Mouse (Mus musculus): Measurements from ENCODE around the gene Chst8. TPM values are rescaled to one million over a fixed set of nuclear protein-coding genes. Genes with fewer than 3 reads are reported as not detected.

Gene Chst8
- polyA plus RNA-seq, 1 experiment from 2014 or later: 4.4 TPM

- H3K4me1 ChIP-seq: no peaks in the 10 kb centered on the region
- no peaks in the 10 kb centered on the region for H3K27me3 ChIP-seq
- H3K36me3 ChIP-seq: peaks cover 46% of the 10 kb centered on the region
- H3K9me3 ChIP-seq: no peaks in the 10 kb centered on the region
- ATAC-seq (ENCODE audit: borderline replicate concordance, extremely low read depth, low FRiP score, low TSS enrichment): no peak
- no peak overlapping the region for H3K27ac ChIP-seq
- H3K9ac ChIP-seq: no peak overlapping the region
- H3K4me3 ChIP-seq: no peak overlapping the region
- WGBS: 80% methylated on average over 11 of the region's 11 CpGs
- H3K4me2 ChIP-seq: no peak overlapping the region
Measured at GRCm38 (mm10) chr7:34639798-34640197, 172.7 kb downstream of the Chst8 start.

DNA sequence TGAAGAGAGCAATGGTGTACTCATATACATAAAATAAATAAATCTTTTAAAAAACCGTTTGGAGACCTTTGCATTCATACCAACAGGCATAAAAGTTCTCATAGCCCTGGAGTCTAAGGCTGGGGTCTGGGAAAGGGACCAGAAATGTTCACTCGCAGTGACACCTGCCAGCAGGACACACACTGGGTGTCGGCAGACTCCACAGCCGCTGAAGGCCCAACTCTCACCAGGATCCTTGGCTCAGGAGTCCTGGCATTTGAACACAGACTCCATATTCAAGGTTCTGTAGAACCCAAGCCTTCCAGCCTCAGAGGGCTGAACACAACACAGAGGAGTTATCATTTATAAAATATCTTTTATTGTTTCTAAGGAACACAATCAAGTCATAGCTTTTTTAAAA, 175.8 kb downstream of the Chst8 start:
- H3K36me3 ChIP-seq: peaks cover 24% of the 10 kb centered on the region
- 64% methylated on average over 4 of the region's 4 CpGs for WGBS
- H3K4me2 ChIP-seq: no peak overlapping the region
- H3K27ac ChIP-seq: no peak overlapping the region
- H3K27me3 ChIP-seq: no peaks in the 10 kb centered on the region
- H3K9me3 ChIP-seq: no peaks in the 10 kb centered on the region
- H3K4me1 ChIP-seq: no peaks in the 10 kb centered on the region
- ATAC-seq (ENCODE audit: borderline replicate concordance, extremely low read depth, low FRiP score, low TSS enrichment): no peak
- H3K9ac ChIP-seq: no peak overlapping the region
- no peak overlapping the region for H3K4me3 ChIP-seq

DNA sequence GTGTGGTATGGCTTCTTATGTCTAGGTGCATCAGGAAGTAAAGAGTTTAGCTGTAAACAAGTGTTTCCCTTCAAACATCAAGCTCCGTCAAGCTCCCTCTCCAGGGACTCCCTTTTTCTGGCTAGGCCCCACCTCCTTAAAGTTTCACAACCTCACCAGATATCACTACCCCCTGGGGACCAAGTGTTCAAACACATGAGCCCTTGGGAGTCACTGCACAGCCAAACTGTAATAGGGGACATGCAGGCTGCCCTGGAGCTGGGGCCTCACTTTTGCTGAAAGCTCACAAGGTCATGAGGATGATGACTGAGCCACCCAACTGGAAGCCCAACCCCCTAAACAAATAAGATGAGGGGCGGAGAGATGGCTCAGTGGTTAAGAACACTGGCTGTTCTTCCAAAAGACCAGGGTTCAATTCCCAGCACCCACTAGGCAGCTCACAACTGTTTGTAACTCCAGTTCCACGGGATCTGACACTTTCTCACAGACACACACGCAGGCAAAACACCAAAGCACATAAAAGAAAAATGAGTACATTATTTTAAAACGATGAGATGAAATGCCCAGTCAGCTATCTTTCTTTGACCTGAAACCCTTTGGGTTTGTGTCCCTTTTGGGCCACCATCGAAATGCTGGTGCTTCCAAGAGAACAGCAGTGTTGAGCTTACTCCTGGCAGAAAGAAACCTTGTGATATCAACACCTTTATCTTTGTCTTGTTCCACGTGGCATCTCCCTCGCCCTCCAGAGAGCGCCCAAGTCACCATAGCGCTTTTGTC, 179.4 kb downstream of the Chst8 start:
- no peak for ATAC-seq (ENCODE audit: borderline replicate concordance, extremely low read depth, low FRiP score, low TSS enrichment)
- Histone ChIP-seq H3K27me3 (no peaks in the 10 kb centered on the region), H3K27ac (no peak overlapping the region), H3K9me3 (no peaks in the 10 kb centered on the region), H3K36me3 (no peaks in the 10 kb centered on the region), H3K9ac (no peak overlapping the region), H3K4me1 (peaks cover 15% of the 10 kb centered on the region), H3K4me2 (no peak overlapping the region), H3K4me3 (no peak overlapping the region)
- WGBS: 73% methylated on average over 10 of the region's 10 CpGs

DNA sequence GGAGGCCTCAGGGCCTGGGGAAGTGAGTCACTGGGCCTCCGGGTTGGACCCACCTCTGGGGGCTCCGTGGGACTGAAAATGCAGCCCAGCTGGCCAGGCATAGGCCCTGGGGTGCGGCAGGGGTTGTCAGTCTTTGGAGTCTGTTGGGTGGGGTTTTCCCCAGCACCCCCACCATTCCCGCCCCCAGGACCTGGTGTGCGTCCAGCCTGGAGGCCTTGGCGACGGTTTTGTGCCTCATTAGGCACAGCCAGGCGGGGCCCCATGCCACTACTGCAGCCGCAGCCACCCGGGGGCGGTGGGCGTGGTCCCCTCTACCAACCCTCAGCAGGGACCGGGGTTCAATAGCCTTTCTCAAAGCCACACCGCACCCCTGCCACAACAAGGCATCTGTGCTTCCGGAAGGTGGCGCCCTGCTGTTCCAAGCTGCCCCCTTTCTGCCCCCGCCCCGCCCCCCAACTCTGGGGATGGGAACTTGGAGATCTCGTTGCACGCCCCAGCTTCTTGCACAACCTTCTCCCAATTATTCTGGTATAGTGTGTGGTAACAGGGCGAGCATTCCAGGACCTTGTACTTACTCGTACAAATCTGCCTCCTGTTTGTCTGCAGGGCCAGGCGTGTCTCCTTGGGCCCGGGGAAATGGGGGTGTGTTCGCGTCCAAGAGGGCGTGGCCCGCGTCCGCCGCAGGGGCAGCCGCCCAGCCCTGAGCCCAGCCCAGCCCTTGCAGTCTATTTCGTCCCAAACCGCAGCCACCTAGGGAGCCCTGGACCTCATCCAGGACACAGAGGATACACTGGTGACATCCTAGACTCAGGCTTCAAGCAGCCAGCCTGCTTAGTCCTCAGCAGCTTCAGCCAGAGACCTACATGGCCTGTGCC, 182.1 kb downstream of the Chst8 start:
- ATAC-seq (ENCODE audit: borderline replicate concordance, extremely low read depth, low FRiP score, low TSS enrichment): peak; percentile 88
- Histone ChIP-seq H3K27ac (peak overlapping the region; percentile 86), H3K27me3 (no peaks in the 10 kb centered on the region), H3K4me1 (peaks cover 15% of the 10 kb centered on the region), H3K36me3 (no peaks in the 10 kb centered on the region), H3K4me2 (peak overlapping the region; percentile 85), H3K9ac (peak overlapping the region; percentile 55), H3K4me3 (peak overlapping the region; percentile 45), H3K9me3 (no peaks in the 10 kb centered on the region)
- WGBS: 1% methylated on average over 34 of the region's 34 CpGs

DNA sequence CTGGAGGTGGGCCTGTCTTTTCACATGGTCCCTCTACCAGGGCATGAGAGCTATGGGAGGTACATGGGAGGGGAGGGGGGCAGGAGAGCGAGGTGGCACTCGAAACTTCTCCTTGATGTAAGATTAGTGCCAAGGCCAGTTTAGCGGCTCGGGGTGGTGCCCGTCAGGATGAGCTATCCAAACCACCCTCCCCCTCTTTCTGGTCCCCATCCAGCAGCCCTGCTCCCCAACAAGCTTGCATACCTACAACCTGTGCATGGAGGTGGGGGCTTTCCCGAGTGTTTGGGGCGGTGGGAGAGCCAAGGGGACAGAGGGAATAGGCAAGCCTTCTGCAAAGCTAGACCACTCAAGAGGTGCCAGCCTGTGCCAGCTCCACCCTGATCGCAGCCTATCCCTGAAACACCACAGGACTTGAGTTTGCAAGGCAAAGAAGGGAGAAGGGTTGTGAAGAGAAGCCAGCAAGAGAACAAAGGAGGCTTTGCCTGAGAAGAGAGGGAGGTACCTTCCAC, 182.8 kb downstream of the Chst8 start:
- peak; percentile 32; the same call in 1 of the 2 replicates for ATAC-seq (ENCODE audit: borderline replicate concordance, extremely low read depth, low FRiP score, low TSS enrichment)
- 39% methylated on average over 8 of the region's 8 CpGs for WGBS
- Histone ChIP-seq H3K36me3 (no peaks in the 10 kb centered on the region), H3K9ac (peak overlapping the region; percentile 55), H3K9me3 (no peaks in the 10 kb centered on the region), H3K4me2 (peak overlapping the region; percentile 85), H3K4me1 (peaks cover 15% of the 10 kb centered on the region), H3K27me3 (no peaks in the 10 kb centered on the region), H3K27ac (peak overlapping the region; percentile 86), H3K4me3 (peak overlapping the region; percentile 45)

Other genes with a start within 250 kb of the Chst8 start
- gene Kctd15, start 156.0 kb downstream of the Chst8 start, polyA plus RNA-seq (2015; fragmentation: Nextera tagmentation; extraction: Ambion mirVana): 17.3 and 18.4 TPM in 2 replicates
- 67.5 and 67.6 TPM in 2 replicates for gene Pepd, start 99.7 kb upstream of the Chst8 start, polyA plus RNA-seq (2015; fragmentation: Nextera tagmentation; extraction: Ambion mirVana)
- 42.3 and 44.9 TPM in 2 replicates for gene Cebpg, start 243.9 kb upstream of the Chst8 start, polyA plus RNA-seq (2015; fragmentation: Nextera tagmentation; extraction: Ambion mirVana)